Mouse (Mus musculus) gastrocnemius, postnatal 14 days (tissue): ENCODE measurements around the gene Camk2g. TPM values are rescaled to one million over a fixed set of nuclear protein-coding genes. Genes with fewer than 3 reads are reported as not detected.
A peak's percentile ranks its signal among the peaks of the same experiment; 100 is the strongest.
"Not testable (repeated sequence)": the region's sequence is repeated elsewhere in the genome, so short reads cannot be mapped to it uniquely, and the experiment has no call there.

Experiments
- DNase-seq: peaks from one replicate; pipeline ENCODE4 v3.0.0; 2021; ENCODE audit warnings: mixed read lengths
- intact Hi-C: fragments of 180-260 bp; cut with DNase I; formaldehyde crosslinking; loops from one replicate; pipeline ENCODE4 v1.15.1; 2025; ENCODE audit warnings: low total_unique reads
- total RNA-seq, 2 experiments: library from RNA; stranded (reverse); gene quantifications; 2 replicates each; pipeline ENCODE4 v1.2.3; 2021

The Camk2g gene
- total RNA-seq, 2 experiments from 2014 or later = 114 to 117 TPM

DNA sequence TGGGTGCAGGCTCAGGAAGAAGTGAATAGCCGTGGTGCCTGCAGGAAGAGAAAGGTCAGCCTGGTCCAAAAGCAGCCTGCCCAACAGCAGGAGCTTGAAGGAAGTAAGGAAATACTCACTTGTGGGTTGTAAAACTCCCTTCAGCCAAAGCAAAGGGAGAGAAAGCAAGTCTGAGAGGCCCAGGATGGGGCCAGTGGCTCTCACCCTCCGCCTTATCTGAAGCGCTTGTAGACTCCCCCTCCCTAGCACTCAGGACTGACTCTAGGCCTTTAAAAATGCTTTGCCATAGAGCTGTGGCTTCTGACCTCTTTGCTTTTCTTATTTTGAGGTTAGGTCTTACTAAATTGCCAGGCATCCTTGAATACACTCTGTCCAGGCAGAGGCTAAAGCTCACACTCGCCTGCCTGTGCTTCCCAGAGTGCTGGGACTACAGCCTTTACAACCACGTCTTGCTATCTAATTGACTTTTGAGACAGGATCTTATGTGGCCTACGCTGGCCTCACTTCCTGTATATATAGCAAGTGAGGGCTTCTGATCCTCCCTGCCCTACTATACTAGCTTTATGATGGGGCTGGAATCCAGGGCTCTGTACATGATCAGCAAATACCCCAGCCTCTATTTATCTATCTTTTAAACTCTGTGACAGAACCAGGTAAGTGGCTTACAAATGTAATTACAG lies 68.1 kb downstream of the Camk2g start:
- intact Hi-C loops = no loop called here
- DNase-seq = no peak

GRCm38 (mm10) chr14:20724043-20724442 lies 69.8 kb downstream of the Camk2g start:
- intact Hi-C loops = no loop called here
- DNase-seq = peak; percentile 58

DNA sequence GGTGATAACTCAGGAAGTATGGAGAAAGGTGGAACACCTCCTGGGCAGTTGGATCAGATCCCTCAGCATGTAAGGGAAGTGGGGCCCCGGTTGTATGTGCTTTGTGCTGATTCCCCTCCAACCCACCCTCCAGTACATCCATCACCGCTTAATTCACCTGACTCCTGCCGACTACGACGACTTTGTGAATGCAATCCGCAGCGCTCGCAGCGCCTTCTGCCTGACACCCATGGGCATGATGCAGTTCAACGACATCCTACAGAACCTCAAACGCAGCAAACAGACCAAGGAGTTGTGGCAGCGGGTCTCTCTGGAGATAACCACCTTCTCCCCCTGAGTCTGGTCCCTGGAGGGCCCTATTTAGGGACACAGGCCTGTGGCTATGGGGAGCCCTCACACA lies 70.9 kb downstream of the Camk2g start:
- DNase-seq = no peak
- intact Hi-C loops = no loop called here

GRCm38 (mm10) chr14:20721371-20721770 lies 72.5 kb downstream of the Camk2g start:
- intact Hi-C loops = no loop called here
- no peak for DNase-seq

- no peak for DNase-seq
- intact Hi-C loops = no loop called here
Observed at GRCm38 (mm10) chr14:20719767-20720166, 74.1 kb downstream of the Camk2g start.

DNA sequence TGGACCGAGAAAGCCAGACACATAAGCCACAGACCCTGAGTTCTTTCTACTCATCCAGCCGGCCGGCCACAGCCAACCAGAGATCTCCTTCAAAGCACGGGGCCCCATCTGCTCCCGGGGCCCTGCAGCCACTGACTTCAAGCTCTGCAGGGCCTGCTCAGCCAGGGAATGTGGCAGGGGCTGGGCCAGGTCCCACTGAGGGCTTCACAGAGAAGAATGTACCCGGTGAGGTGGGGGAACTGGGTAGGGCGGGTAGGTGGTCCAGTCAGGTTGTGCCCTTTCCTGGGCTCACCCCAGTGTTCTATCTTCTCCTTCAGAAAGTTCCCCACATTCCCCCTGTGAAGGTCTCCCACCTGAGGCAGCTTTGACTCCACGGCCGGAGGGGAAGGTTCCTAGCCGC lies 75.4 kb downstream of the Camk2g start:
- intact Hi-C loops = no loop called here
- DNase-seq = no peak

DNA sequence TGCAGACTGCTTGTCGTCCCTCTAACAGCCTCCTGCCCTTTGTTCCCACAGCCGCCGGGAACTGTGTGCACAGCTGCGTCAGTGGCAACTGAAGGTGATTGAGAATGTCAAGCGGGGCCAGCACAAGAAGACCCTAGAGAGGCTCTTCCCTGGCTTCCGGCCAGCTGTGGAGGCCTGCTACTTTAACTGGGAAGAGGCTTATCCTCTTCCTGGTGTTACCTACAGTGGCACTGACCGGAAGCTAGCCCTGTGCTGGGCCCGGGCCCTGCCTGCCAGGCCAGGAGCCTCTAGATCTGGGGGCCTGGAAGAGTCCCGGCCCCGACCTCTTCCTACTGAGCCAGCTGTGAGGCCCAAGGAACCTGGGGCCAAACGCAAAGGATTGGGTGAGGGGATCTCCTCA lies 80.1 kb downstream of the Camk2g start:
- no peak for DNase-seq
- intact Hi-C loops = no loop called here

- intact Hi-C loops = no loop called here
- no peak for DNase-seq
Observed at GRCm38 (mm10) chr14:20708239-20708638, 85.6 kb downstream of the Camk2g start.

DNA sequence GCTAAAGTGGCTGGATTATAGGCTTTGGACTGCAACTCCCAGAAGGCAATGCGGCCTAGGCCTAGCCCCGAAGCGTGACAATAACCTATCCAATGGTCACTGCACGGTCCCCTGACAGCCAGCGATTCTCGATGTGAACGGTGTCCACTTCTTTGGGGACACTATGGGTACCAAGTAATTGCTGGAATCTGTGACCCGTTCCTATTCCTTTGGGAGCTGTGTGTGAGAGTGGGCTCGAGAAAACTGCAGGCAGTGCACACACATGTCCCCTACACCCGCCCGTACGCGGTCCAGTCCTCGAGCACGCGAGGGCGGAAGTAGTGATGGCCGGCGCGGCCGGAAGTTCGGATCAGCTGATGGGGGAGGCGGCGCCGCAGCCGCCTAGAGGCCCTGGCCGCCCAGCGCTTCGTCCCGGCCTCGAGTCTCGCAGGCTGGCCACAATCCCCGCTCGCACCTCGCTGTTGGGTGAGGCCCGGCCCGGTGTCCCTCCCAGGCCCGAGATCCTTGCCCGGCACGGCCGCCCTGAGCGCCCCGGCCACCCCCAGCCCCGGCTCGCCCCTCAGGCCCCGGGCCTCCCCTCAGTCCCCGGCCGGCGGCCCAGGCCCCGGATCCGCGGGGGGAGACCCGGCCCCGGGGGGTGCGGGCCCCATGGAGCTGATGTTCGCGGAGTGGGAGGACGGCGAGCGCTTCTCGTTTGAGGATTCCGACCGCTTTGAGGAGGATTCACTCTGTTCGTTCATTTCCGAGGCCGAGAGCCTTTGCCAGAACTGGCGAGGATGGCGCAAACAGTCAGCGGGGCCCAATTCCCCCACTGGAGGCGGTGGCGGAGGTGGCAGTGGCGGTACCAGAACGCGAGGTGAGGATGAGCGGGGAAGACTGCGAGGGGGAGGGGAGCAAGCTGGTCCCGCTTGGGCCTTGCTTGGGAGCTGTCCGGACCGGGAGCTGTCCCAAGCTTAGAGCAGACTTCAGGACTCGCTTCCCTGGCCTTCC lies 86.4 kb downstream of the Camk2g start, which contains the start of gene Zswim8:
Zswim8 (plus strand) TSS at position 352 of the 990 bp plus-strand sequence.
- intact Hi-C loops = no loop called here
- peak; percentile 88 for DNase-seq

- intact Hi-C loops, DNase-seq: not testable (repeated sequence)
Observed at GRCm38 (mm10) chr14:20703461-20703860, 90.4 kb downstream of the Camk2g start.

DNA sequence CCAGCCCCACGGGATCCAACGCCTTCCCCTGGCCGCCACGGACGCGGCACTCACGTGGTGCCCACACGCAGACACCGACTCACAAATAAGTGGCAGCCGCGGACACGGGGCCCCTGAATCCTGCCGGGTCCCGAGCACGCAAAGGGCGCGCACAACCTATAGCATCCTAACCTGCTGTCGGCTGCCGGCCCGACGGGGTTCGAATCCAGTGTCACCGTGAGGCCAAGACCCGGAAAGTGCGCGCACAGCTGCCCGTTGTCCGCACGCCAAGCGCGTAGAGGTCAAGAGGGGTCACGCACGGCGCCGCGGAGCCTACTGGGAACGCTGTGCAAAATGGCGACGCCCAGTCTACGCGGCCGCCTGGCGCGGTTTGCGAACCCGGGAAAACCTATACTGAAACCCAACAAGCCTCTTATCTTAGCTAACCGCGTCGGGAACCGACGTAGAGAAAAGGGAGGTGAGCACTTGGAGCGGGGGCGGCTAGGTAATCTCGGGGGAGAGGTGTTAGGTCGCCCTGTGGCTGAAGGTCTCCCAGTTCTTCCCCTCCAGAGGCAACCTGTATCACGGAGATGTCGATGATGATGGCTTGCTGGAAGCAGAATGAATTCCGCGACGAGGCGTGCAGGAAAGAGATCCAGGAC lies 91.0 kb downstream of the Camk2g start, which contains the start of gene Chchd1:
Chchd1 (plus strand) TSS at position 266 of the 641 bp plus-strand sequence.
- intact Hi-C loops = no loop called here
- peak; percentile 92 for DNase-seq

DNA sequence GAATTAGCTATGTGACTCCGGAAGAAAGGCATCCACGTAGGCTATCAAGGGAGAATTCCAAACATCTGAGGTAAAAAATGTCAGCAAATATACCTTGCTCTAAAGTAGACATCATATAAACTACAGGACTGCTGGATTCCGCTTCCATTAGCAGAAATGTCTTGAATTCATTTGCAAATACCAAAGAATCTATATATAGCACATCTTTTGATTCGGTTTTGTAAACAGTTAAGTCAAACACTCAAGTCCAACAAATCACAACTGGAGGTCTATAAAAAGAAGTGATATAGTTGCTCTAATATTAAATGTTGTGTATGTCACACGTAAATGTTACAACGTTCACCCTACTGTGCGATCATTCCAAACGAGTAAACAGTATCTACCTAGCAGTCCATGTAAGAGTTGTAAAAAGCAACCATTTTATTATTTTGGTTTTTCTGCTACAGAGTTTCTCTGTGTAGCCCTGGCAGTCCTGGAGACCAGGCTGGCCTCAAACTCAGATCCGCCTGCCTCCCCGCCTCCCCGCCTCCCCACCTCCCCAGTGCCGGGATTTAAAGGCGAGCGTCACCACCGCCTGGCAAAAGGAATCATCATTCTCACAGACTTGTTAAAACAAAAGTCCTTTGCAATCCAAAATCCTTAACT lies 91.7 kb downstream of the Camk2g start:
- intact Hi-C loops = no loop called here
- no peak for DNase-seq

DNA sequence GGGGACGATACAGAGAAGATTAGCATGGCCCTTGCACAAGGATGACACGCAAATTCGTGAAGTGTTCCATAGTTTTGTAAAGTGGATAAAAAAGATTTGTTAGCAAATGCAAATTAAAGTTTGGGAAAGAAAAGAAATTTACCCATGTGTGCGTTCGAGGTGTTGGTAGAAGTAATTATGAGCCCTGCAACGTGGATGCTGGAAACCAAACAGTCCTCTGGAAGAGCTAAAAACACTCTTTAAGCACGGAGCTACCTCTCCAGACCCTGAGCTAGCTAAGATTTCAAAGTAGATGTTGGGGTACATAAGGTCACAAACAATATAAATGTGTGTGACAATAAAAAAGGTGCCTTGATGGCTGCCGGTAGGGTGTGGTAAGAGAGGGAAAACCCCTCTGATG lies 92.3 kb downstream of the Camk2g start:
- intact Hi-C loops = no loop called here
- no peak for DNase-seq

DNA sequence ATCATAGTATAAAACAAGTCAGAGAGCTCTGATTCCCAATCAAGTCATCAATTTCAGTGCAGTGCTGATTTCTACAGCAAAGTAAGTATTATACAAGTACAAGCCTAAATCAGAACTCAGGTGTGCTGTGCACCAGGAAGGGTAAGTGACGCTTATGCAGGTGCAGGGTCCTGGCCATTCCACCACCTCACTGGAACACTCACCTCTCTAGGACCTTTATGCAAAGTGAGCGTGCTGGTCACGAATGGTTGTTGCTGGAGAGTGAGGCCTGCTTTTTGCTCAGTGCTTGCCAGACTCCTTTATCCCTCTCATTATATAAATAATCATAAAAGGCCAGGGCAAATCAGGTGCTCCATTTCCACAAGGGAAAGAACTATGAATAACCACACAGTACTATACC lies 93.5 kb downstream of the Camk2g start:
- no peak for DNase-seq
- intact Hi-C loops = no loop called here

GRCm38 (mm10) chr14:20698515-20698914 lies 95.4 kb downstream of the Camk2g start:
- intact Hi-C loops = no loop called here
- DNase-seq = no peak

GRCm38 (mm10) chr14:20696986-20697385 lies 96.9 kb downstream of the Camk2g start:
- intact Hi-C loops = no loop called here
- DNase-seq = no peak

DNA sequence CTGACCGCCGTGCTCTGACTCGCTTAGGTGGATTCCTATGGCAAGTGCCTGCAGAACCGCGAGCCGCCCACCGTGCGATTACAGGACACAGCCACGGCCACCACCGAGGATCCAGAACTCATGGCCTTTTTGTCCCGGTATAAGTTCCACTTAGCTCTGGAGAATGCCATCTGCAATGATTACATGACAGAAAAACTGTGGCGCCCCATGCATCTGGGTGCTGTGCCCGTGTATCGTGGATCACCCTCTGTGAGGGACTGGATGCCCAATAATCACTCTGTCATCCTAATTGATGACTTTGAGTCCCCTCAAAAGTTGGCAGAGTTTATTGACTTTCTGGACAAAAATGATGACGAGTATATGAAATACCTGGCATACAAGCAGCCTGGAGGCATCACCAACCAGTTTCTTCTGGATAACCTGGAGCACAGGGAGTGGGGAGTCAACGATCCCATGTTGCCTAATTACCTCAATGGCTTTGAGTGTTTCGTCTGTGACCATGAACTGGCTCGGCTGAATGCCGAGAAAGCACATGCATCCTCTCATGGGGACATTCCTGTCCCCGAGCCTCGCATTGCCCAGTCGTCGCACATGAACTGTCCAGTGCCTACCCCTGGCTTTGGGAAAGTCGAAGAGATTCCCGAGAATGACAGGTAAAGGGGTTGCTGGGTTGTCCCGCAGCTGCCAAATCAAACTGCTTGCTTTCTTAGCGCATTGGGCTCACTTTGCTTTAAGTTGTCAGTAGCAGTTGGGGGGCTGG lies 97.9 kb downstream of the Camk2g start:
- no peak for DNase-seq
- intact Hi-C loops = no loop called here

DNA sequence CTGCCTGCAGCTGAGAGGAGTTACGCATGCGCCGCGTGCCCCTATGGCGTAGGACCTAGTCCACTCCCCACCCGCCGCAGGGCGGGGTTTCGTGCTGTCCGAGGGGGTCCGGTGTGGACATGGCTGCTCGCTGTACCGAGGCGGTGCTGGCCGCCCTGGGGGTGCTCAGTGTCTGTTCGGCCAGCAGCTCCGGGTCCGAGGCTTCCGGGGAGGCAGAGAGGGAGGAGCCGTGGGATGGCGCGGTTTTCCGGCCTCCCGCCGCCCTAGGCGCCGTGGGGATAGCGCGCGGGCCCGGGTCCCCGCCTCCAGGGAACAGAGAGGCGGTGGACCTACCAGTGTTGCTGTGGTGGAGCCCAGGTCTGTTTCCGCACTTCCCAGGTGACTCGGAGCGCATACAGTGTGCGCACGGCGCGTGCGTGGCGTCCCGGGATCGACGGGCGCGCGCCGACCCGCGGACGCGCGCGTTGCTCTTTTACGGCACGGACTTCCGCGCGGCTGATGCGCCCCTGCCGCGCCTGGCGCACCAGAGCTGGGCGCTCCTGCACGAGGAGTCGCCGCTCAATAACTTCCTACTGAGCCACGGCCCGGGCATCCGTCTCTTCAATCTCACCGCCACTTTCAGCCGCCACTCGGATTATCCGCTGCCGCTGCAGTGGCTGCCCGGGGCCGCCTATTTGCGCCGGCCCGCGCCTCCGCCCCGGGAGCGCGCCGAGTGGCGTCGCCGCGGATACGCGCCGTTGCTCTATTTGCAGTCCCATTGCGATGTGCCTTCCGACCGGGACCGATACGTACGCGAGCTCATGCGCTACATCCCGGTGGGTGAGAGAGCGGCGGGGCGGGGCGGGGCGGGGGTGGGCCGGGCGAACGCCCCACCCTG lies 98.8 kb downstream of the Camk2g start, which contains the start of gene Fut11:
Fut11 (plus strand) TSS at position 85 of the 877 bp plus-strand sequence.
- DNase-seq = peak; percentile 90
- intact Hi-C loops = no loop called here
